ENCODE assay signal across 27 mouse cellular contexts in the genomic region with DNA sequence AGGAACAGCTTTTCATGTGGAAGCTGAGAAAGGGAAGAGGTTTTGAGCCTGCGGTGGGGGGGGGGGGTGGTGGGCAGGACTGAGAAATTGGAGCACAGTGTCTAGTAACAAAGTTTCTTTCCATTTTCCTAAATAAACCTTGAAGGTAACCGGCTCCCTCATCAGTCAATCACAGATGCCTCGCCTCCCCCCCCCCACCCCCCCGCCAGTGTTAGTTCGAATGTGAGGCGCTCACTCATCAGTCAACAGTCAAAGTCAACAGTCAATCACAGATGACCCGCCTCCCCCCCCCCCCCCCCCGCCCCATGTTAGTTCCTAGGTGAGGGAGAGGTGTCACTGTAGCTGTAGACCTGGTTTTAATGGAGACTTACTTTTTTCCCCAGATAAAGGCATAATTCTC.
DNase-seq lines count a peak whose midpoint lies in the region; ATAC-seq and TF ChIP-seq lines count a peak whose summit lies in the region.
"Had no signal": no experiment of that assay in that cellular context is flagged by ENCODE, and none has a peak within 500 bp of the region (broad histone marks: within the 10 kb centered on the region; RNA-seq: fewer than 3 reads in every experiment).

No protein-coding gene starts in this region.

- no peaks in the 10 kb centered on the region for H3K9me3 ChIP-seq in heart, embryonic 13.5 days
- no peaks in the 10 kb centered on the region for H3K9me3 ChIP-seq in heart, embryonic 16.5 days (replicated peaks; ENCODE audit: control insufficient read depth, low read length)
- H3K9me3 ChIP-seq in liver, embryonic 11.5 days (ENCODE audit: control insufficient read depth, low read length) = no peaks in the 10 kb centered on the region
- H3K9me3 ChIP-seq: embryonic facial prominence, embryonic 12.5 days; embryonic facial prominence, embryonic 15.5 days; hindbrain, embryonic 12.5 days; hindbrain, embryonic 15.5 days had no signal

- H3K4me2 ChIP-seq in heart, embryonic 13.5 days = peak overlapping the region; percentile 73
- peak overlapping the region; percentile 80 for H3K4me2 ChIP-seq in heart, embryonic 16.5 days (ENCODE audit: low read depth, low read length)
- H3K4me2 ChIP-seq in liver, embryonic 11.5 days = no peak overlapping the region
- H3K4me2 ChIP-seq: embryonic facial prominence, embryonic 12.5 days; embryonic facial prominence, embryonic 15.5 days had no signal

- DNase-seq in heart, postnatal 14 days = no peak
- DNase-seq in heart, adult 2 months = no peak
- peak; percentile 58 for DNase-seq in liver, adult 2 months (ENCODE audit: extremely low read depth, low read depth, low spot score)
- no peak for DNase-seq in liver, embryonic 11.5 days (ENCODE audit: low spot score)
- no peak for DNase-seq in adrenal gland, postnatal 4 days (ENCODE audit: low spot score in 2 of 2)
- DNase-seq: adrenal gland, postnatal 10 days; adrenal gland, postnatal 36 days; B cell, adult 2 months; cerebellum, adult 11 months; cerebellum, adult 2 months; cerebellum, adult 9-11 months; cerebellum, postnatal 25 days; forebrain, postnatal 0 days; gastrocnemius, adult 2 months; gastrocnemius, postnatal 14 days; heart, postnatal 10 days had no signal

- no peak overlapping the region for H3K4me3 ChIP-seq in heart, embryonic 13.5 days
- peak overlapping the region; percentile 26 for H3K4me3 ChIP-seq in heart, embryonic 16.5 days (ENCODE audit: low read length)
- no peak overlapping the region for H3K4me3 ChIP-seq in heart, adult 2 months
- no peak overlapping the region for H3K4me3 ChIP-seq in liver, adult 2 months (ENCODE audit: insufficient read depth, low read depth, low read length)
- no peak overlapping the region for H3K4me3 ChIP-seq in liver, embryonic 11.5 days (ENCODE audit: low read depth, low read length)
- H3K4me3 ChIP-seq: embryonic facial prominence, embryonic 12.5 days; embryonic facial prominence, embryonic 15.5 days; gastrocnemius, adult 2 months; hindbrain, embryonic 12.5 days; hindbrain, embryonic 15.5 days had no signal

- WGBS in heart, embryonic 13.5 days = 72% methylated on average over 6 of the region's 8 CpGs
- WGBS in heart, embryonic 16.5 days = 51% methylated on average over 6 of the region's 8 CpGs
- 63% methylated on average over 7 of the region's 8 CpGs for WGBS in heart, adult 2 months
- 26% methylated on average over 8 of the region's 8 CpGs for WGBS in liver, adult 2 months
- 64% methylated on average over 6 of the region's 8 CpGs for WGBS in liver, embryonic 11.5 days

- peaks cover 31% of the 10 kb centered on the region for H3K4me1 ChIP-seq in heart, embryonic 13.5 days
- H3K4me1 ChIP-seq in heart, embryonic 16.5 days (ENCODE audit: control insufficient read depth, insufficient read depth, low read length) = peaks cover 10% of the 10 kb centered on the region
- H3K4me1 ChIP-seq in heart, adult 2 months (ENCODE audit: control insufficient read depth, insufficient read depth, low read length) = peaks cover 1% of the 10 kb centered on the region; the same call in 1 of the 2 replicates
- H3K4me1 ChIP-seq in liver, adult 2 months (ENCODE audit: control insufficient read depth, insufficient read depth, low read length) = peaks cover 14% of the 10 kb centered on the region
- no peaks in the 10 kb centered on the region for H3K4me1 ChIP-seq in liver, embryonic 11.5 days (replicated peaks; ENCODE audit: control insufficient read depth, insufficient read depth, low read length)

- no peak overlapping the region for H3K27ac ChIP-seq in heart, embryonic 13.5 days (replicated peaks)
- H3K27ac ChIP-seq in heart, embryonic 16.5 days (ENCODE audit: low read length) = no peak overlapping the region
- H3K27ac ChIP-seq in heart, adult 2 months = no peak overlapping the region
- H3K27ac ChIP-seq in liver, adult 2 months (replicated peaks; ENCODE audit: insufficient read depth, low read depth, low read length) = no peak overlapping the region
- no peak overlapping the region for H3K27ac ChIP-seq in liver, embryonic 11.5 days (ENCODE audit: low read depth, low read length)
- H3K27ac ChIP-seq: embryonic facial prominence, embryonic 12.5 days; embryonic facial prominence, embryonic 15.5 days; gastrocnemius, adult 2 months; hindbrain, embryonic 12.5 days; hindbrain, embryonic 15.5 days had no signal

- intact Hi-C loops in heart, postnatal 14 days (cut with DNase I) = loop anchor here (2.0 kb wide), 1 partner anchor 28 kb away; no protein-coding TSS in a partner anchor
- intact Hi-C loops in heart, adult 2 months (cut with DNase I) = no loop called here

- H3K9ac ChIP-seq in heart, embryonic 13.5 days = no peak overlapping the region; the same call in 1 of the 2 replicates
- H3K9ac ChIP-seq in heart, embryonic 16.5 days (ENCODE audit: low read length) = no peak overlapping the region; the same call in 1 of the 2 replicates
- H3K9ac ChIP-seq in heart, adult 2 months (ENCODE audit: low read depth, low read length) = no peak overlapping the region
- H3K9ac ChIP-seq in liver, adult 2 months (ENCODE audit: low read depth, low read length) = no peak overlapping the region
- H3K9ac ChIP-seq in liver, embryonic 11.5 days (ENCODE audit: low read depth, low read length) = no peak overlapping the region
- H3K9ac ChIP-seq: embryonic facial prominence, embryonic 12.5 days; embryonic facial prominence, embryonic 15.5 days; forebrain, postnatal 0 days; hindbrain, embryonic 12.5 days; hindbrain, embryonic 15.5 days had no signal

- no peak for TF ChIP-seq CTCF in heart, adult 2 months (IDR thresholded peaks at IDR 0.05)
- TF ChIP-seq CTCF in liver, adult 2 months (IDR thresholded peaks at IDR 0.05; ENCODE audit: low read depth, low read length) = no peak

- ATAC-seq in heart, embryonic 13.5 days (ENCODE audit: extremely low read depth, insufficient number of reproducible peaks, low FRiP score, low TSS enrichment) = no peak
- ATAC-seq in heart, embryonic 16.5 days (replicated peaks; ENCODE audit: extremely low read depth, insufficient read depth, low FRiP score) = no peak
- no peak for ATAC-seq in liver, embryonic 11.5 days (replicated peaks; ENCODE audit: low FRiP score)
- ATAC-seq: forebrain, embryonic 14.5 days; forebrain, postnatal 0 days; intestine, postnatal 0 days; Patski had no signal

- TF ChIP-seq EP300 in heart, adult 2 months (IDR thresholded peaks at IDR 0.05; ENCODE audit: insufficient read depth, low read depth, low read length) = no peak

- H3K79me2 ChIP-seq in heart, adult 2 months (replicated peaks; ENCODE audit: control insufficient read depth, insufficient read depth, low read length) = no peaks in the 10 kb centered on the region
- H3K79me2 ChIP-seq in liver, adult 2 months (ENCODE audit: control insufficient read depth, insufficient read depth, low read length) = peaks cover 8% of the 10 kb centered on the region; the same call in 1 of the 2 replicates

- no peaks in the 10 kb centered on the region for H3K27me3 ChIP-seq in heart, embryonic 13.5 days (replicated peaks)
- H3K27me3 ChIP-seq in heart, embryonic 16.5 days (ENCODE audit: control insufficient read depth, insufficient read depth, low read length) = no peaks in the 10 kb centered on the region
- no peaks in the 10 kb centered on the region for H3K27me3 ChIP-seq in heart, adult 2 months (ENCODE audit: control insufficient read depth, insufficient read depth, low read length)
- no peaks in the 10 kb centered on the region for H3K27me3 ChIP-seq in liver, adult 2 months (ENCODE audit: control insufficient read depth, insufficient read depth, low read length)
- H3K27me3 ChIP-seq in liver, embryonic 11.5 days (replicated peaks; ENCODE audit: control insufficient read depth, insufficient read depth, low read length) = no peaks in the 10 kb centered on the region
- H3K27me3 ChIP-seq: CH12.LX; embryonic facial prominence, embryonic 12.5 days; embryonic facial prominence, embryonic 15.5 days; hindbrain, embryonic 12.5 days; hindbrain, embryonic 15.5 days; Patski had no signal

- no peak for TF ChIP-seq POLR2A in heart, adult 2 months (IDR thresholded peaks at IDR 0.05; ENCODE audit: insufficient read depth, low read depth, low read length)
- TF ChIP-seq POLR2A in liver, adult 2 months (IDR thresholded peaks at IDR 0.05; ENCODE audit: extremely low read depth, insufficient read depth, low read length) = no peak

- H3K36me3 ChIP-seq in heart, embryonic 13.5 days = no peaks in the 10 kb centered on the region
- H3K36me3 ChIP-seq in heart, embryonic 16.5 days (ENCODE audit: control insufficient read depth, insufficient read depth) = no peaks in the 10 kb centered on the region
- H3K36me3 ChIP-seq in heart, adult 2 months (ENCODE audit: control insufficient read depth, insufficient read depth, low read length) = peaks cover under 1% of the 10 kb centered on the region
- no peaks in the 10 kb centered on the region for H3K36me3 ChIP-seq in liver, adult 2 months (ENCODE audit: control insufficient read depth, insufficient read depth, low read length)
- no peaks in the 10 kb centered on the region for H3K36me3 ChIP-seq in liver, embryonic 11.5 days (ENCODE audit: control insufficient read depth, insufficient read depth, low read length)
- H3K36me3 ChIP-seq: embryonic facial prominence, embryonic 12.5 days; embryonic facial prominence, embryonic 15.5 days; G1E; hindbrain, embryonic 12.5 days; hindbrain, embryonic 15.5 days had no signal
